Mouse (Mus musculus) thymus, postnatal 36 days (tissue): ENCODE results near the gene Ttll8.
A peak's percentile ranks its signal among the peaks of the same experiment; 100 is the strongest.

Source experiments
- DNase-seq, 2 experiments: peaks; one replicate each; pipeline ENCODE4 v3.0.0; 2022; ENCODE audit warnings: mixed read lengths in 2 of 2

The Ttll8 gene

DNA sequence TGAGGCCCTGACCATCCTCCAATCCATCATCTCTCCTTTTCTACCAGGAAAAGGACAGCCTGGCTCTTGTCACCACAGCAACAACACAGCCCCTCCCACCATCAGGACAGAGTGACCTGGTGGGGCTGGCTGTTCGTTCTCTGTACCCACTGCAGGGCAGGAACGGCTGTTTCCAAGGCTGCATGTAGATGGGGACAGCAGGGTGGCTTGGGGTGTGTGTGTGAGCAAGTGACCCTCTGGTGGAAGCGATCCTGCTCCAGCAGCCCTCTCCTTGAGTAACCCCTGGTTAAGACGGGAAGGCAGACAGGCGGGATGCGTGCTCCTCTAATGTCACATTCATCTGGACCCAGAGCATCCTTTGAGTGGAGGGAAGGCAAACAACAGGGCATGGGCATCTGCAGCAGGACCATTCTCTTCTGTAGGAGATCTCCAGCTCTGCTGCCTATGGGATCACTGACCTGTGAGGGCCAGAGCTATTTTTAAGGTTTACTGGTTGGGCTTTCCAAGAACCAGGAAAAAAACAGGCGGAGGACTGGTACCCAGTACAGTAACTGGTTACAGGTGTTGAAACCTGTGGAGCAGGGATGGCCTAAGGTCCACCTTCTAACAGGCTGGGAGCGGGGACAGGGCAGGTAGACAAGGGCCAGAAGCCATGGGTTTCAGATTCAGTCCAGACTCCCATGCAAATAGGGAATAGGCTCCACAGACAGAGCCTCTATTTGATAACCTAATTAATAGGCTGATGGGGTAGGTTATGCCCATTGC is 94.8 kb downstream of the Ttll8 start:
- no peak for DNase-seq

DNA sequence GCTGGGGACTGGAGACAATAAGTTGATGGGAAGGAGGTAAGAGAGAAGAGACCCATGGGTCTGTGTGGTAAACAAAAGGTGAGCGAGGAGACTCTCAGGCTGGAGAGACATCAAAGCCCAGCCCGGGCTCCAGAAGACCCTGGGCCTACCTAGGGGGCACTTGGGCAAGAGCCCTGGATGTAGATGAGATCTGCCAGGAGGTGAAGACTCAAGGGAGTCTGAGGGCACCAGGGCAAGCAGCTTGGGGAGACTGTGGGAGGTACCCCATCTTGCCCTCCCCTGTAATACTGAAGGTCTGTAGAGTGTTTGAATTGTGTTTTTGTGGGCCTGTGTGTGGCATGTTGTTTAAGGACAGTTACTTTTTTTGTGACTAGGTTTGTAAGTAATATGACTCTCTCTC is 95.5 kb downstream of the Ttll8 start:
- no peak for DNase-seq

DNA sequence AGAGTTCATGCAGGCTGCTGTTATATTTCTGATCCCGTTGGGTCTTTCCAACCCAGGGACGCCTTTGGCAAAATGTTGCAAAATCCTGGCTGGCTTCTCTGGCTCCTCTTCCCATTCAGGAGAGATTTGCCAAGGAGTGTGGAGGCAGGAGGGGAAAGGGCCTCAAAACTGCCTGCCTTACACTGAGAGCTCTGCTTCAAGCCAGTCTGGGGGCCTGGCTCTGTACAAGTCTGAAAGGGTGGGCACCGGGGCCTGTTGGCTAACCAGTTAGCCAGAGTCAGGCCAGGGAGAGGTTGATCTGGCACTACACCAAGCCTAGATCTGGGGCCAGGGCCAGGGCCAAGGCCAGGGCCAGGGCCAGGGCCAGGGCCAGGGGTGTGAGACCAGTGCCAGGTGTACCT is 96.1 kb downstream of the Ttll8 start:
- no peak for DNase-seq

DNA sequence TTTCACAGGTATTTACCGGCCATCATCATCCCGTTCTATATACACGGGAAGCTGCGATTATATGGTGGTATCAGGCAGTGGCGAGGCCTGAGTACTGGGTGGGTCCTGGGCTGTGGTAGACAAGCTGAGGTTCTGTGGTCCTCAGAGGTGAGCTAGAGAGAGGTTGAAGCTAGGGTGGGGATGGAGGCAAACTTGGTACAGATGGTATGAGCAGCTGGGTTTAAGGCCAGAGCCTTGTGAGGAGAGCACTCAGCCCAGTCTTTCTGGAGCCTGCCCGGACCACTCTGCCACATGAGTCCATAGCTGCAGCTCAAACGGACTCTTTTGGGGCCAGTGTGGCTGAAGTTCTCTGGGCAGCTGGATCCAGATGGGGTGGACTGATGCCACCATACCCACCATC is 96.9 kb downstream of the Ttll8 start:
- no peak for DNase-seq

DNA sequence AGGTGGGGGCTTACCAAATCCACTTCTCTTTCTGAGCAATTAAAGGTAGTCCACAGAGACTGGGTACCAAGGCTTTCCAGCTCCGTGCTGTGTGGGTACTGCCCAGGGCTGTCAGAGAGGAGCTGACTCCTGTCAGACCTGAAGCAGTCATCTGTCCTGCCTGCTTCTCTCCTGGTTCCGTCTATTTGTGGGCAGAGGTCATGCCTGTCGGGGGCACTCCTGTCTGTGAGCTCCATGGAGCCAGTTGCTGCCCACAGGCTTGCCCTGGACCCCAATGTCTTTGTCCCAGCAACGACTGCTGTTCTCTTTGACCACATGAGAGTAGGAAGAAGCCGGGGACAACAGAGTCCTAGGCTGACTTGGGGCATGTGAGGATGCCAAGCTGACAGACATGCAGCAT is 97.6 kb downstream of the Ttll8 start:
- DNase-seq = no peak

DNA sequence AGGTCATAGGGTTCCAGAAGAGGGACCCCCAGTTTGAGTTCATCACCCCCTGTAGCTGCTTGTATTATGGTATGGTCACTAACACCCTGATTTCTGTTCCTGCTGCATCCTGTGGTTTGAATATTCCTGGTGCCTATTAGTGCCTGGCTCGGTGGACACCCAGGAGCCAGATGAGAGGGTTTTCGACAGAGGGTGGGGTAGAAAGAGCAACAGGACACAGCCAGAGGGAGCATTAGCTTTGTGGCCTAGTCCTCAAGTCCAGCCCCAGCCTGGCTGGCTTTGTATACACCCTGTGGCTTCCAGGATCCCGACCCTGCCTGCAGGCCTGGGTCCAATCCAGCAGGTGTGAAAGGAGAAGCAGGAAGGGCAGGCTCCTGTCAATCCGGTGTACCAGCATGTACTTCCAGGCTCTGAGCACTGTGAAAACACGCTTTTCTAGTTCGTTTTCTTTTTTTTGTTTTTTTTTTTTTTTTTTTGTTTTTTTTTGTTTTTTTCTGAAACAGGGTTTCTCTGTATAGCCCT is 98.3 kb downstream of the Ttll8 start:
- DNase-seq = no peak

DNA sequence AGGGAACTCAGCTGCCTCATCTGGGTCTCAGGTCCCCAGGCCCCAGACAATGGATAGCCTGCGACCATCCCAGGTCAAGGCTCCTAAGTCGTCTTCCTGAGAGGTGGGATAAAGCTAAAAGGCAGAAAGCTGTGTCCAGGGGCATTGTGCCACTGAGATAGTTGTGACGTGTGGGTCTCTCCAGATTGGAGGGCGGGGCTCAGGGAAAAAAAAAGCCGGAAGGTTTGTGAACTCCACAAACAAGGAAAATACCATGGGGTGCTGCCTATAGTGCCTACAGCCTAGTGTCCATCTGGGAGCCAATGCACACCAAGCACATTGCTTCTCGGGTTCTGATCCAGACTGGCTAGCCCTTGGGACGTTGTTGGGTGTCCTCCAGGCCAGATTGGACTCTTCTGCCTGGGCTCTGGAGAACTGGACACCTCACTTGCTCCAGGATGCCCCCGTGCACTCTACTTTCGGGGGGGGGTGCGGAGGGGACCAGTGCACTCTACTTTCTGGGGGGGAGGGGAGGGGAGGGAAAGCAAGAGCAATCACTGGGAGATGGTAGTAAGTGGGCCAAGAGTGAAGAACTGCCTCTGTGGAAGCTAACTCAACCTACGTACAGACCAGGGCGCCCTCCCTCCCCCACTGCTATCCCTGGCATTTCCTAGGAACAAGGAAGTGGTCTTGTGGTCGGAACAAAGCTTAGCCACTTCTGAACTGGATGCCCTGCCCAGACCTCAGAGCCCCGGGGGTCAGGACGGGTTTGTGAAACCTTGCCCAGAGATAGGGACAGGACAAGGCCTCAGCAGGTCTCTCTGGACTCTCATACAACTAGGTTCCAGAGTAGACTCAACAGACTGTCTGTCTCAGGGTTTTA is 99.0 kb downstream of the Ttll8 start:
- DNase-seq = no peak

DNA sequence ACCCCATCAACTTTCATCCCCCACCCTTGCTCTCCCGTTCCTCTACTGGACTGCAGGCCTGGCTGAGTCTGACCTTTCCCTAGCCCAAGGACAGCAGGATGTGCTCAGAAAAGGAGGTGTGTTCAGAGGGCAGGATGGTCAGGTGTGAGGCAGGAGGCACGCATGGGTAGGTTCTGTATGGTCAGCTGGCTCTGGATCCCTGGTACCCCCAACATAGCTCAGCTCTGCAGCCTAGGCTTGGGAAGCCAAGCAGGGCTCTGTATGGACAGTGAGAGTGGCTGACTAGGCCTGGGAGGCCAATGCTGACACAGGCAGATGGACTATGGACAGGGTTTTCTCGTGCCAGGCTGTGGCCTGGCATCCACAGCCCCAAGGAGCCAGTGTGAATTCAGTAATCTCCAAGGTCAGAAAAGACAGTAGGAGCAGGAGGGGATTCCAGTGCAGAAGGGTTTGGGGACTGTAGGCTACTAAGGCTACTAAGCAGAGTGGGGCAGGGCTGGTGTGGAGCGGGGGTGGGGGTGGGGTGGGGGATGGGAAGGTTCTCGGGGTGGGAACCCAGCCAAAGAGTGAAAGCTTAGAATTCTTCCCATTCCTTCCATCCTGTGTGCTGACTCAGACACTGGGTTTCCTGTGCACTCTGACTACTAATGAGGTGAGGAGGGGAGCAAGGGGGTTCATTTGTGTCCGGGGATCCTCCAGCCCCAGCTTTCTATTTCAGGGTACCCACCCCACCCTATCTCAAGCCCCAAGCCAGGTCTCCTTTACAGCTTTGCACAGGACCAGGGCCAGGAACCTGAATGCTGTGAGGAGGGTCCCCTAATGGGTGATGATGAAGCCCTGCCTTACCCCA is 99.9 kb downstream of the Ttll8 start:
- DNase-seq = no peak

DNA sequence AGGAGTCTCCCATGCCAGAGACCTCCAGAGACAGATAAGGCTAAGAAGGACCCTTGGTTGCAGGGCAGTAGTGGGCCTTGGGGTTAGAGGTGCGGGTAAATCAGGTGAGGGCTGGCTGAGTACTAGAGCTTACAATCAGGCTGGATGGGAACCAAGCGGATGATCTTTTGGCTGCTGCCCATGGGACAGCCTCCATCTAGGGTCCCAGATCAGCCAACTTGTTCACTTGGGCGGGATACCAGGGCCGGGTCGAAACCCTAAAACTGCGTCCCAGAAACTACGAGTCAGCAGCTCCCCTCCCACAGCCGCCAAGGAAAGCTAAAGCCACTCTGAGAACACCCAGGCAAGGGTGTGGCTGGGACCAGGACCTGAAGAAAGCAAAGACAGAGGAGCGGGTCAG is 101.1 kb downstream of the Ttll8 start:
- no peak for DNase-seq

DNA sequence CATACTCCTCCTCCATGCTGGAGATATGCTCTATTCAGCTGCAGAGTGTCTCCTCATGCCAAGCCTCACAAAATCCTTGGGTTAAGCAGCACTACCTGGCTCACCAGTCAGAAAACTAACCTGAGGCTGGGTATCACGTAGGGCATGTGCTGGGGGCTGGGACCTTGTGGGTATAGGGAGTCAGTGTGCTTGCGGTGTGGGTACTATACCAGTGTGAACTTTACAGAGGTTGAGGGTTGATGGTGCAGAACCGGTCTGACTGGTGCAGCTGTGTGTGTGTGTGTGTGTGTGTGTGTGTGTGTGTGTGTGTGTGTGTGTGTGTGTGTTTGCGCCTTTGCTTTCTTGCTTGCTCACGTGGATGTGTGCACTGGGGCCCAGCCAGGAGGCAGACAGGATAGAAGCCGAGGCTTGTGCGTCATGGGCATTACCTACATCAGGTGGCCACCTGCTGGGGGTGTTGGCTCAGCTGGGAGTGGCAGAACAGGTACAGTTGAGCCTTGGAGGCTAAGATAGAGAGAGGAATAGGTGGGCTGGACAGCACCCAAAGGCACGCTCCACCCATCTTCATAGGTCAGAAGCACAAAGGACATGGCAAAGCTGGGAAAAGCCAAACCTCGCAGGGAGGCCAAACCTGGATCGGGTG is 102.6 kb downstream of the Ttll8 start:
- no peak for DNase-seq

DNA sequence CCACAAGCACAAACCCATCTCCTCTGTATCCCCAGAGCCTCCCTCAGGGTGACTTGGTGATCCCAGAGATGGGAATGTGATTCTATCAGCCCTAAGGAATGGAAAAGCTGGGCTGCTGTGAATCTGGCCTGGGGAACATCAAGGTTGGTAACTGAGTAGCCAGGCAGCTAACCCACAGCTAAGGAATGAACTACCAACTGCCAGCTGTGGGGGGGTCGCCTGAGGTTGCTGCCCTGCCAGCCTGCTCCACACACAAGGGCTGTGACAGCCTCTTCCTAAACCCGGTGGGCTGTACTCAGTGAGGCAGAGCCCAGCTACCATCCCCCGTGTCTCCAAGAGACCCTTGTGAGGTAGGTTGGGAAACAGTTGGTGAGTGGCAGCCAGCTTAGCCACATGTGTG is 103.1 kb downstream of the Ttll8 start:
- no peak for DNase-seq

DNA sequence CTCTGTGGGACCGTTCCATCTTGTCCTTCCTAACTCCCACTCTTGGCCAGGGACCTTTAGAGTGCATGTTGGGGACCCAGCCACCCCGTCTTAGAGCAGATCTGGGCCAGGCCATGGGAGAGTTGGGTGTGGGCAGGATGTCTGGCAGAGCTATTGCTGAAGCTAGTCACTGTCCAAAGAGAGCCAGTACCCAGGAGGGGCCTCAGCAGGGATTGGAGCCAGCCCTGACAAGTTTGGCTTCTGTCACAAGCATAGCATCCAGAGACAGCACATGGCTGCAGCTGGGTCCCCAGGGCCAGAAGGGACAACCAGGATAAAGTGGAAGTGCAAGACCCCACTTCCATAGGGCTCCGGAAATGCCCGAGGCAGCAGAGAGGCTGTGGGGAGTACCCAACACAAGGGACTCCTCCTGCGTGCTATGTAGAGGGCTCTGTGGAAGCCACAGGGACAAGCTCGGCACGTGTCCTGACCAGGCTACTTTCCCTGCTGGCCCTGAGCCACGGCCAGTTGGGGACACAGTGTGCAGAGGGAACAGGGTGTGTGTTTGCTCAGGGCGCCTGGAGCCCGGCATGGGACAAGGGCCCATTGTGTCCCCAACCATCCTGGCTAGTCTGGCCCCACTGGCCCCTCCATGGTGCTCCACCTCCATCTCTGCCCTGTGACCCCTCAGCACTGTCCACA is 103.9 kb downstream of the Ttll8 start:
- no peak for DNase-seq

DNA sequence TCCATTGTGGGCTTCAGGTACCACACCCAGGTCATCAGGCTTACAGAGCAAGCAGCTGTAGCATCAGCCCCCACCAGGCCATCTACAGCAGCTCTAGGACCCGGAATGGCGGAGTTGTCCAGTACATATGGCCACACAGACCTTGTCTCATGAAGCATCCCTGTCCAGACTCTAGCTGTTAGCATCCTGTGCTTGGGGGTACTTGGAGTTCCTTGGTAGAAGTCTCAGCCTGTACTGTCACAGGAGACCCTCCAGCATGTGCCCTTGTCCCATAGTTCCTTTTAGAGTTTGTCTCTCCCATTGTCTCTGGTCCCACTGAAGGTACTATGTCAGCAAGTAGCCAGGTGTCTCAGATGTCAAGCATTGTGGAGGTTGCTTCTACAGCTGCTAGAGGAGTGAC is 104.6 kb downstream of the Ttll8 start:
- DNase-seq = no peak

DNA sequence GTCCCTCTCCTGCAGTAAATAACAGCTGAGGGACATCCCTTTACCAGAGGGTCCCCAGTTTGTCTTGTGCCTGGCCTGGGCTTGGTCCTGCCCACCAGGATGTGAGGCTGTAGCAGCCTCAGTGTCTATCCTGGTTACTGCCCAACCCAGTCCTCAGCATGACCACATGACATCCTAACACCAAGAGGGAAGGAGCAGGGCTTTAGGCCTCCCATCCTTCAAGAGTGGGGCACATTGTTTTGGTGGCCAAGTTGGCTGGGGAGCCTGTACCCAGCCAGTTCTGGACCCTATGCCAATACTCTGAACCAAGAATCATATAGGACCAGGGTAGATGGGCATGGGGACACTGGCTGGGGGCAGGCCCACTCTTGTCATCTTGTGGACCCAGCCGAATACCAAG is 105.6 kb downstream of the Ttll8 start:
- DNase-seq = no peak

DNA sequence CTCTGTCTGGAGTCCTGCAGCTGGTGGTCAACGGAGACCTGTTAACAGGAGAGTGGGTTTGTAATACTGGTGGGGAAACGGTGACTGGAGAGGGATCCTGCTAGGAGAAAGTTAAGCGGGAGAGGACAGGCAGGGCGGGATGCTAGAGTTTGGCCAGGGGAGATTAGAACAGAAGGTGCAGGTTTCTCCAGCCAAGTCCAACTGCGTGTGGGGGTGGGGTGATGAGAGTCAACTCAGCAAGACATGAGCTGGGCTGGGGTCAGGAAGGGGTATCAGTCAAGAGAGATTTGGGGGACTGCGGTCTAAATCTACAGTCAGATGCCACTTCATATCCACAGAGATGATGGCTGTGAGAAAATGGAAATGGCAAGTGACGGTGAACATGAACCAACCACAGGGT is 109.3 kb downstream of the Ttll8 start:
- no peak for DNase-seq

DNA sequence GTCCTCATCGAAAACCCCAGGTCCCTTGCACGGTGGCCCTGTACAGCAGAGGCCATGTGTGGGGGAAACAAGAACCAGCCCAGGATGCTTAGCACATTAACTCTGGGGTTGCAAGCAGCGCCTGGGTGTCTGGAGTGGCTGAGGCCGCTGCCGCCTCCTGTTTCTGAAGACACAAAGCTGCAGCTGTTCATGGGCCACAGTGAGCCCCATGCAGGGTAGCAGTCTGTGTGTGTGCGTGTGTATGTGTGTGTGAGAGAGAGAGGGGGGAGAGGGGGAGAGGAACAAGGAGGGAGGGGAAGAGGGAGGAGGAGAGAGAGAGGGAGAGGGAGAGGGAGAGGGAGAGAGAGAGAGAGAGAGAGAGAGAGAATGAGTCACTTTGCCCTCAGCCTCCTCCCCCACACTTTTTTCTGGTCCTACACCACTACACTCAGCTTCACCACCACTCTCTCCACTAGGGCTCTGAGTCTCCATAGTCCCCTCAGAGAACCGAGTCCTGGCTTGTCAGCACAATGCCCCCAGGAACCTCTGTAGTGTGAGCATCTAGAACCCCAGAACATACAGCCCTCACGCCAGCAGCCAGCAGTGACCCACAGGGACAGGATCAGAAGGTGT is 110.6 kb downstream of the Ttll8 start:
- DNase-seq = peak in 1 of 2 experiments; percentile 30

DNA sequence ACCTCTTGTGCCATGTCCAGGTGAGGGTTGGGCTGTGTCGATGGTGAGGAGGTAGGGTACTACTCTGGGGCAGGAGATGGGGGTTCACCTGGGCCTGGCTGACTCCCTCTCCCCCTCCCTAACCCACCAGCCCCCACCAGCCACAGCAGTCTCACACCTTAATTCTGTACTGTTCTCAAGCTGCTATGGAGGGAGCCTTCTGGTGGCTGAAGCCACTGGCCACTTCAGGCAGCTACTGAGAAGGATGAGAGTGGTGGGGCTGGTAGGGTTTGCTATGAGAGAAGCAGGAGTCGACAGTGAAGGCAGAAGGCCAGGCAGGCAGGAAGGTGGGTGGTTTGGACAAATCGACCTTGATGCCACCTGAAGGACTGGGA is 111.9 kb downstream of the Ttll8 start:
- DNase-seq = no peak

DNA sequence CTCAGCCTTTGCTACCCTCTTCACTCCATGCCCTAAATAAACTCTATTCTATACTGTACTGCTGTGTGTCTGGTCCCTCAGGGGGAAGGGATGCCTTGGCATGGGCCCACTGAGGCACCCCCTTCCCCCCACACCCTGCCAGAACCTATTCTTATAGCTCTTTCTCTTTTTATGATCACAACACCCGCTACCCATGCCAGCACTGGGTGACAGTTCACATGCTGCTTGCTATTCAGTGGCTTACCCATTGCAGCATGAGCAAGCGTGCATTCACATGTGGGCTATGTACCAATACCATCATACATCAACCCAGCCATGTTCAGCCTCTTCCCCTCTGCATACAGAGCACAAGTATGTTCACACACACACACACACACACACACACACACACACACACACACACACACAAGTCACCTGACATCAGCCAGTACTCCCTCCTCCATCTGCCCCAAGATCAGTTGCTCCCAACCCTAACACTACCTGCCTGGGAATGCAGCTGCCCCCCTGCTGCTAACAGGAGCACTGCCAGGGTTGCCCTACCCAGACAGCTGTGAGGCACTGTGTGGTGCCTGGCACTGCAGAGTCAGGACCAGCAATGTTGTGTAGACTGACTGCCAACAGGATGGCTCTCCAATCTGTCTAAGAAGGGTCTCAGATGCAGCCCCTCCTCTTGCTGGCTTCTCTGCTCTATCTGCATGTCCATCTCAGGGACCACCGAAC is 112.5 kb downstream of the Ttll8 start:
- DNase-seq = no peak

DNA sequence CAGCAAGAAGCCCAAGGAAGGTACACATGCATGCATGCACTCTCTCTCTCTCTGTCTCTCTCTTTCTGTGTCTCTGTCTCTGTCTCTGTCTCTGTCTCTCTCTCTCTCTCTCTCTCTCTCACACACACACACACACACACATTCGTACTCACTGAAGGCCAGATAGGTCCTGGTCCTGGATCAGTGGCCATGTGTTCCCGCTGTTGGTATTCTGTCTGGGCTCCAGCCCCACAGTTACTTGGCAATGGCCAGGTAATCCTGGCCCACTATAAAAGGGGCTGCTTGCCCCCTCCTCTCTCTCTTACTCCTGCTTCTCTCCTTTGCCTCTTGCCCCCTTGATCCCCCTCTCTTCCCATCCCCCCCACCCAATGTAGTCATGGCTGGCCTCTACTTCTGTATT is 113.1 kb downstream of the Ttll8 start:
- no peak for DNase-seq
